Mouse (Mus musculus) hematopoietic multipotent progenitor cell, adult 10-12 weeks (in vitro differentiated cells): ENCODE data around the gene Zfyve1. TPM values are rescaled to one million over a fixed set of nuclear protein-coding genes. Genes with fewer than 3 reads are reported as not detected.

Source experiments
- polyA plus RNA-seq: library from polyadenylated mRNA; stranded (reverse); fragments of >175 nt; gene quantifications from 2 replicates; pipeline ENCODE4 v1.2.3, GENCODE M21; 2012; ENCODE audit warnings: low replicate concordance

Gene Zfyve1
- 13.2 and 19.6 TPM in 2 replicates for polyA plus RNA-seq

DNA sequence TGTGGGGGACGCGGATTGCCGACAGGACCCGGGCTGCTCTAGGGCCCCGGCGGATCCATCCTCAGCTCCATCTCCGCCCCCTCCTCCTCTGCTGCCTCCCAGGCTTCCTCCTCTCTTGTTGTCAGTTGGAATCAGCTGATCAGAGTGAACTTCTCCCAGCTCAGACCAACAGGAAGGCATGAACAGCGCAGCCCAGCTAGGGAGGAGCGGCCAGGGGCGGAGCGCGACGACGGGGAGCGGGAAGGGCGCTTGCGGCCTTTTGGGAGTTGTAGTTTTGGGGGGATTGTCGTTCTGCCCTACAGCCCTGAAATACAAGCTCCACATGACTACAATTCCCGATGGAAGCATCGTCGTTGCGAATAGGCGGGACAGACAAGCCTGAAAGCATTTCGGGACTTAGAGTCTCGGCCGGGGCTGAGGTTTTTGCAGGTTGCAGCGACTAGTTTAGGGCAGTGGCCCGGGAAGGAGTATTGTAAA lies at the start of gene Zfyve1:
Gene Zfyve1 (minus strand): TSS at position 198 of the 477 bp plus-strand sequence.

DNA sequence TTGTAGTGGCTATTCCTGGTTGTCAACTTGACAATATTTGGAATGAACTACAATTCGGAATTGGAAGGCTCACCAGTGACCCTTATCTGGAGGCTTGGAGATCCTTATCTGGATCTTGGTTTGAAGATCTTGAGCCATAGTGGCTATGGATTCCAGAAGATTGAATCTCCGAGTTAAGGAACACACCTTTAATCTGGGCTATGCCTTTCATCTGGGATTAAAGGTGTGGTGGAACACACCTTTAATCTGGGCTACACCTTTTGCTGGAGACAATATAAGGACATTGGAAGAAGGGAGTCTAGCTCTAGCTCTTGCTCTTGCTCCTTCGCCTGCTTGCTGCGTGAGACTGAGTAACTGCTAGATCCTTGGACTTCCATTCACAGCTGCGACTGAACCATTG lies 33.9 kb upstream of the Zfyve1 start, which contains the start of gene Rbm25:
Gene Rbm25 (plus strand): TSS at position 301 of the 400 bp plus-strand sequence.

DNA sequence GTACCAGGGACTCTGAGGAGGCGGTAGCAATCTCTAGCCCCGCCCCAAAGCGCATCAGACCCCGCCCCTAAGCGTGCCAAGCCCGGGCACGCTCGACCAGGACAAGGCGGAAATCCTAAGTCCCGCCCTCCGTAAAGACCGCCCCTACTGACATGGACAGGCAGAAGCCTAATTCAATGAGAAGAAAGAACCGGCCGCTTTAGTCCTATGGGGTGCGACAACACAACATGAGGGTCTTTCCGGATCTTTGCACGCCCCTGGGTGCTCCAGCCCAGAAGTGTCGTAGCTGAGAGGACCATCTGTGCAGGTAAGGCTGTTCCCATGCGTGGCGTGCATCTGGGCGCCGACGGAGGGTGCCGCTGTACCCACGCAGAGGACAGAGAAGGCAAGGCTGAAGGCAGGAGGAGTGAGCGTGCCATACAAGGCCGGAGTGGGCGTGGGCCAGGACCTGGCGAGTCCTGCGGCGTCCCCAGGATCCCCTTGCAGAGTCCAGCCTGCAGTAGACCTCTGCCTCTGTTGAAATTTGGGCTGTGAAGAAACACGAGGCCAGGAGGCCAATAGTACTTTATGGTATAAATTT lies 76.6 kb downstream of the Zfyve1 start, which contains the start of gene Dcaf4:
Gene Dcaf4 (plus strand): TSS at position 156 of the 580 bp plus-strand sequence.

Other genes starting within 250 kb of the Zfyve1 start
- gene Dpf3, start 109.5 kb downstream of the Zfyve1 start, polyA plus RNA-seq, result 0.97 and 3.5 TPM in 2 replicates
- 14.9 and 15.4 TPM in 2 replicates for gene Dcaf4, start 76.8 kb downstream of the Zfyve1 start, polyA plus RNA-seq
- gene Rbm25, start 34.0 kb upstream of the Zfyve1 start, polyA plus RNA-seq, result 50.7 and 86.1 TPM in 2 replicates
- 21.5 and 25.8 TPM in 2 replicates for gene Psen1, start 90.9 kb upstream of the Zfyve1 start, polyA plus RNA-seq
- 0.83 and 1.1 TPM in 2 replicates for gene Papln, start 166.4 kb upstream of the Zfyve1 start, polyA plus RNA-seq